Mouse (Mus musculus) mouse embryonic stem cell (cell line): ENCODE measurements around the gene Prss22.
"Not testable (repeated sequence)": the region's sequence is repeated elsewhere in the genome, so short reads cannot be mapped to it uniquely, and the experiment has no call there.

ENCODE experiments used
- in situ Hi-C, 2 experiments: fragments of 300-500 bp; cut with MboI; formaldehyde crosslinking; loops; 1 replicate in 1 of 2; 3 replicates in 1 of 2; pipeline ENCODE4 v1.14.3; 2019 to 2020; ENCODE audit warnings: low sequenced_read_pairs in 2 of 2, low pct_unique_long_range_greater_than_20kb in 1 of 2, mixed read lengths in 1 of 2; ENCODE audit not compliant: unreplicated experiment in 1 of 2

Prss22 gene

GRCm38 (mm10) chr17:23965805-23966425 is 32.0 kb downstream of the Prss22 start:
- in situ Hi-C loops = loop anchor here (10.0 to 25.0 kb wide), 2 partner anchors 191 to 204 kb away; partner anchors contain the start of gene Flywch1 (in 2 of the 2)

GRCm38 (mm10) chr17:23961573-23962122 is 36.3 kb downstream of the Prss22 start:
- in situ Hi-C loops = loop anchor here (5.0 to 25.0 kb wide), 3 partner anchors 104 to 199 kb away; partner anchors contain the start of gene Flywch1 (in 2 of the 2)

- in situ Hi-C loops = loop anchor here (5.0 to 25.0 kb wide), 3 partner anchors 103 to 198 kb away; partner anchors contain the start of gene Flywch1 (in 2 of the 2)
These were observed 37.7 kb downstream of the Prss22 start for GRCm38 (mm10) chr17:23960084-23960738.

GRCm38 (mm10) chr17:23955174-23955573 is 42.7 kb downstream of the Prss22 start, which contains the start of gene Sbpl:
Sbpl (minus strand) TSS chr17:23955274.
- in situ Hi-C loops = loop anchor here (5.0 to 25.0 kb wide), 2 partner anchors 98 to 193 kb away; partner anchors contain the start of gene Flywch1 (in 1 of the 2)

- in situ Hi-C loops = loop anchor here in 1 of 2 experiments (25.0 kb wide), 1 partner anchor 189 kb away; the partner anchor contains the start of gene Flywch1
These were observed 47.1 kb downstream of the Prss22 start for GRCm38 (mm10) chr17:23950828-23951227.

GRCm38 (mm10) chr17:23949068-23949467 is 48.8 kb downstream of the Prss22 start:
- in situ Hi-C loops = no loop called here

- in situ Hi-C loops = not testable (repeated sequence)
These were observed 50.4 kb downstream of the Prss22 start for GRCm38 (mm10) chr17:23947486-23947885.
